Mouse (Mus musculus): ENCODE data around the gene Raly.

The Raly gene

DNA sequence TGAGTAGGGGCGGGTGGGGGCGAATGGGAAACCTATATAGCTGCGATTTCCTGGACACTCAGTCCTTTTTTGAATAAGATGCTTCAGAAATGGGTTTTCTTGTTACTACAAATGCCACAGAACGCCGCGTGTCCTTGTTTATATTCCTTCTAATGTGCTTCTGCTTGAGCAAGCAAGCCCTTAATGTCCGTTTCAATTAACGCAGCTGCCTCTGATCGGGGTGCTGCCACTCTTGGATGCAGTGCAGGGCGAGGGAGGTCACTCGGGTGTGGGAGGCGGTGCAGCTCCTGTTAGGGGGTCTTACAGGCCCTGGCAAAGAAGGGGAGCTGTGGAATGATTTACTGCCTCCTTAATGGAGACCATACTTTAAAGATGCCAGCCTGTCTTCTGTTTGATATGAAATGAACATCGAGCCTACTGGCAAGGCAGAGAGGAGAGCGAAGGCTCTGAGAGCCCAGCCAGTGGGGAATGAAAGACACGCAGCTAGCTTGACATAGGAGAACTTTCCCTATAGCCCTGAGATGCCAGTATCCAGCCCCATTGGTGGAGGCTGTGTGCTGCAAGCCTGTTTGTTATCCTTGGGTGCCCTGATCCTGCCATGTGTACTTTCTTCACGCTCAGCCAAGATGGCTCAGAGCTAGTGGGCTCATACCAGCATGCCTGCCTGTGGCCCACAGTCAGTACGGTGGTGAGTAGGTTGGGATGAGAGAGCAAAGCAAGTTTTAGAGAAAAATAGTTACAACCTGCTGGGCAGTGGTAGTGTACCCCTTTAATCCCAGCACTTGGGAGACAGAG lies 7.8 kb upstream of the Raly start:
- no peak for DNase-seq (ENCODE audit: low spot score in 2 of 2)

- DNase-seq (ENCODE audit: low spot score in 2 of 2), result no peak
Observed at GRCm38 (mm10) chr2:154785284-154785683, 5.6 kb upstream of the Raly start.

- DNase-seq (ENCODE audit: low spot score in 2 of 2), result no peak
Observed at GRCm38 (mm10) chr2:154786187-154786586, 4.7 kb upstream of the Raly start.

DNA sequence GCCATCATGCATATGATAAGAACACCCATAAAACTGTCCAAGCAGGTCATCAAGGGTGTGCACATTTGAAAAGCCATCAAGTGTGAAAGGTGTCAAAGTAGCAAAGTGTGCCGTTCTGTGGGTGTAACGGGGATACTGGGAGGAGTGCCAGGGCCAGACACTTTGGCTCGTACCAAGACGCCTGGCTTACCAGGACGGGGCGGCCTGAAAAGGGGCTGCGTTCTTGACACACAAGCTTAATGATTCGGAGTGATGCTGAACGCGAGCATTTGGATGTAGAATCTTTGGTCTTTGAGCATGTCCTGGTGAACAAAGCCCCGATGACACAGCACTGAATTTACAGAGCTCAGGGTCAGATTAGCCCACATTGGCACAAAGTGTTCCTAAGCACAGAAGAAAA lies 4.1 kb upstream of the Raly start:
- DNase-seq (ENCODE audit: low spot score in 2 of 2), result no peak

GRCm38 (mm10) chr2:154789381-154789780 lies 1.5 kb upstream of the Raly start:
- DNase-seq (ENCODE audit: low spot score in 2 of 2), result no peak

DNA sequence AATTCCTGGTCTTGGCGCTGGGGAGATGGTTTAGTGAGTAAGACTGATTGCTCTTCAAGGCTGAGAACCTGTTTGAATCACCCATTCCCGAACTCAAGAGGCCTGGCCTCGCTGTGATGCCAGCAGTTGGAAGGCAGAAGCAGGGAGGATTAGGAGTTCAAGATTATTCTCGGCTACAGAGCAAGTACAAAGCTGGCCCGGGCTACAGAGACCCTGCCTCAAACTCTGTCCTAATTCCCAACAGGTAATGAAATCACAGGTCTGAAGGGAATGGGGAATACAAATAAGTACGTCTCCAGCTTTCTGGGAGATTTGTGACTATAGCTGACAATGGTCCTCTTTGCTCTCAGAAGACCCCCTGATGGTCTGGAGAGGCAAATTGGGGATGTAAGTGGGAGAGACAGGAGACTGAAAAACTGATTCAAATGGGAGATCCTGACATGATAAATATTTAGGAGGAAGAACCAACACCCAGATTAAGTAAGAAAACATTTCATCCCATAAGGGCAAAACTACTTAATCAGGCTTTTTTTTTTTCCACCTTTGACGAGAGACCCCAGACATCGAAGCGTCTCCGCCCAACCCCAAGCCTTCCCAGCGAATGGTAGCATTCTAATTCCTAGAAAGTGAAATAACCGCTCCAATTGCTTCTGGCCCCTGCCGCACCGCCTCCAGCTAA lies 780 bp upstream of the Raly start:
- no peak for DNase-seq (ENCODE audit: low spot score in 2 of 2)

- DNase-seq (ENCODE audit: low spot score in 2 of 2), result peak; percentile 45 to 58
Observed at GRCm38 (mm10) chr2:154791661-154792642, 1.1 kb downstream of the Raly start.

DNA sequence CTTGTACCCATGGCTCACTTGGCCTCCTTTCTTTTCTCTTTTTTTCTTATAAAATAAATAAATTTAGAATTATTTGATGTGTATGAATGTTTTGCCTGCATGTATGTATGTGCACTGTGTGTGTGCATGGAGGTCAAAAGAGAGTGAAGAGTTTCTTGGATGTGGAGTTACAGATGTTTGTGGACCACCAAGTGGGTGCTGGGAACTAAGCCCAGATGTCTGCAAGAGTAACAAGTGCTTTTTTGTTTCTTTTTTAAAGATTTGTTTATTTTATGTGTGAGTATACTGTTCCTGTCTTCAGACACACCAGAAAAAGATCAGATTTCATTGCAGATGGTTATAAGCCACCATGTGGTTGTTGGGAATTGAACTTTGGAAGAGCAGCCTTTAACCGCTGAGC lies 12.5 kb downstream of the Raly start:
- DNase-seq (ENCODE audit: low spot score in 2 of 2), result no peak

DNA sequence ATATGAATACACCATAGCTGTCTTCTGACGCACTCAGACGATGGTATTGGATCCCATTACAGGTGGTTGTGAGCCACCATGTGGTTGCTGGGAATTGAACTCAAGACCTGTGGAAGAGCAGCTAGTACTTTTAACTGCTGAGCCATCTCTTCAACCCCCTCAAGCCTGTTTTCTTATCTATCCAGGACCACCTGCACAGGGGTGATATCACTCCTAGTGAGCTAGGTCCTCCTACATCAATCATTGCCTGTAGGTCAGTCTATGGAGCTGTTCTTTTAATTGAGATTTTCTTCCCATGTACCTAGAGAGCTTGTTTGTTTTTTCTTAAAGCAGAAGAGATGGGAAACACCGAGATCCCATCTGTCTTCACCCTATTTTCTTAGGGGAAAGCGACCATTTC lies 12.9 kb downstream of the Raly start:
- DNase-seq (ENCODE audit: low spot score in 2 of 2), result no peak

DNA sequence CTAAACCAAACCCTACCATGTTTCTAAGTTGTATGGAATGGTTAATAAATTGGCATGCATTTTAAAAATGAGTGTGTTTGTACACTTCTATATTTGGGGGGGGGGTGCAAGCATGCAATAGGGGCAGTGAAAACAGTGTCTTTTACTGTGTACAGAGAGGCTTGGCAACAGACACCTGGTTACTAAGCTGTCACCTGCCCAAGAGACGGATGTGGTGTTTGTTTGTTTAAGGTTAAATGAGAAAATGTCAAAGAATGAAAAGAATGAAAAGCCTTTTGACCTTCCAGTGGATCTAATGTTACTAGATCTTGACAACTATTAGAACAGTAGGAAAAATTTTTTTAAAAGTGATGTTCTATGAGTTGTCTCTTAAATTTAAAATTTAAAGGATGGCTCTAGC lies 16.8 kb downstream of the Raly start:
- no peak for DNase-seq (ENCODE audit: low spot score in 2 of 2)

DNA sequence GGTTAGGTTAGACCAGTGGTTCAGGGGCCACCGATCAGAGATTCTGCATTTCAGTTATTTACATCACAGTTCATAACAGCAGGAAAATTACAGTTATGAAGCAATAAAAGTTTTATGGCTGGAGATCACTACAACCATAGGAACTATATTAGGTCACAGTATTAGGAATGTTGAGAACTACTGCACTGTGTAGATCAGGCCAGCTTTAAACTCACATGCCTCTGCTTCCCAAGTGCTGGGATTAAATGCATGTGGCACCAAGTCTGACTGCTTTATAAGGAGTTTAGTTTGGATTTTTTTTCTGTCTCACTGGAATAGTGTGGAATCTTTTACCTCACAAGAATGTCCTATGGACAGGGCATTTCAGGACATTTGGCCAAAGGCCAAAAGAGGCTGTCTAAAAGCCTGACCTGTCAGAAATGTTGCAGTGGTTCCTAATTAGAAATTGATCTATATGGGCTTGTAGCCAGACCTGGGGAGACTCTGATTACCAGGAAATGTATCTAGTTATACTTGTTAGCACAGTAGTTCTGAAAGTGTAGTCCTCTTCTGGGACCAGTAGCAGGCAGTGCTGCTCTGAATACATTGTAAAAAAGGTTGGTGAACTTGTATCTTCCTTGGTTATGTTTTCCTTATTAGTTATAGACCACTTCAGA lies 18.3 kb downstream of the Raly start:
- no peak for DNase-seq (ENCODE audit: low spot score in 2 of 2)

- DNase-seq (ENCODE audit: low spot score in 2 of 2), result no peak
Observed at GRCm38 (mm10) chr2:154810821-154811220, 19.9 kb downstream of the Raly start.

DNA sequence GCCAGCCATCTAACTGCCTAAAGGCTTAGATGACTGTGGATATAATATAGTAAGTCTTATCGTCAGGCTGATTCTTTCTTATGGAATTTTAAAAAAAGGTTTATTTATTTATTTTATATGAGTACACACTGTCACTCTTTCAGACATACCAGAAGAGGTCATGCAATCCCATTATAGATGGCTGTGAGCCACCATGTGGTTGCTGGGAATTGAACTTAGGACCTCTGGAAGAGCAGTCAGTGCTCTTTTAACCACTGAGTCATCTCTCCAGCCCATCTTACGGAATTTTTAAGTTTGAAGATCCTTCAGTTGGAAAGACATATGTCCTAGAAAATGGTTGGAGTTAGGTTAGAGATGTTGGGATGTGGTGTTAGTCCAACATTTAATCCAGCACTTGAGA lies 22.5 kb downstream of the Raly start:
- no peak for DNase-seq (ENCODE audit: low spot score in 2 of 2)

GRCm38 (mm10) chr2:154817089-154817488 lies 26.2 kb downstream of the Raly start:
- DNase-seq (ENCODE audit: low spot score in 2 of 2), result no peak

DNA sequence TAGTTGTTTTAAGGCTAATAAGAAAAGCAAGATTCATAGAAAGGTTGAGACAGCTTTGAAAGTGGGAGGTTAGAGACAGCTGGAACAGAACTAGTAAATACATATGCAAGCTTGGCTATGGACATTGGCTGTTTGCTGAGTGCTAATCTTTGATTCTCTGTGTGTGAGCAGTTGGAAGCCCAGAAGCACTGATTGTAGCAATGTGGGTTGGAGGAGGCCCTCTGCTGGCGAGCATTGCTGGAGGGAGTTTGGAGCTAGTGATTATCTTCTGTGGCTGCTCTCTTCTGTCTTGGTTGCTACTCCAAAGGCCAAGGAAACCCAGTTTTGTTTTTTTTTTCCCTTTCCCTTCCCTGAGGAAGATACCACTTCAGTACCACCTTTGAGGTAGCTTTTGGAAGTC lies 26.9 kb downstream of the Raly start:
- DNase-seq (ENCODE audit: low spot score in 2 of 2), result peak; percentile 26 to 46

DNA sequence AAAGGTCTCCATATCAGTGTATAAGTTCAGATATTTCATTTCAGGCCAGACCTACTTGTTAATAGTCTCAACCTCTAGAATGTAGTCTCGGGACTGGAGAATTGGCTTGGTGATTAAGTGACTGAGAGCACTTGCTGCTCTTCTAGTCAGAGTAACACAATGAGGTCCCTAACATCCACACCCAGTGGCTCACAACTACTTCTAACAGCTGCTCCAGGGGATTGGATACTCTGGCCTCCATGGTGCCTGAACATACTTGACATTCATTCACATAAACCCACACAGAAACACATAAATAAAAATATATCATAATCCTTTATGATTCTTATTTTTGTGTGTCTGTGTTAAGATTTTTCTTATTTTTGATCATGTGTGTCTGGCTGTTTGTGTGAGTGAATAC lies 27.7 kb downstream of the Raly start:
- DNase-seq (ENCODE audit: low spot score in 2 of 2), result no peak

GRCm38 (mm10) chr2:154820346-154820745 lies 29.4 kb downstream of the Raly start:
- no peak for DNase-seq (ENCODE audit: low spot score in 2 of 2)

- DNase-seq (ENCODE audit: low spot score in 2 of 2), result no peak
Observed at GRCm38 (mm10) chr2:154826054-154826538, 35.2 kb downstream of the Raly start.

GRCm38 (mm10) chr2:154827521-154827920 lies 36.6 kb downstream of the Raly start:
- no peak for DNase-seq (ENCODE audit: low spot score in 2 of 2)

DNA sequence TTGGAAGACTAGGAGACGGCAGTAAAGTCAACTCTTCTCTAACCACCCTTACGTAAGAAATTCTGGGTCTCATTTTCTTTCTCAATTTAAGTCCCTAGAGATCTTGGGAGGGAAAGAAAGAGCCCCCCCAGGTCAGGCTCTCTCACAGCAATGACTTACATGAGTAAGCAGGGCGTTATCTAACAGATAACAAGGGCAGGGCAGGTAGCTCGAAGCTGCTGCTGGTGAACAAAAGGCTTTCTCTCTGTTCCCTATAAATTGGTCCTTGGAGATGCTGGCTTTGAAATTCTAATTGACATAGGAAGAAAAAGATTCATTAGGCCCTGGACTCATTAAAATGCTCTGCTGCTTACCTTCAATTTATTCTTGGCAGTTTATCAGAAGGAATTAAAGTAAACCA lies 41.6 kb downstream of the Raly start:
- no peak for DNase-seq (ENCODE audit: low spot score in 2 of 2)

GRCm38 (mm10) chr2:154834149-154834865 lies 43.4 kb downstream of the Raly start:
- DNase-seq (ENCODE audit: low spot score in 2 of 2), result no peak

Data from frontal cortex, postnatal 36 days (tissue).